Mouse (Mus musculus): ENCODE results near the gene Gm20388. TPM values are rescaled to one million over a fixed set of nuclear protein-coding genes. Genes with fewer than 3 reads are reported as not detected.

Gm20388 gene
- polyA plus RNA-seq, 1 experiment from 2014 or later: 4.4 TPM

GRCm38 (mm10) chr8:120488636-120489131 lies 578.0 kb downstream of the Gm20388 start:
- H3K4me1 ChIP-seq (replicated peaks): peaks cover 80% of the 10 kb centered on the region
- WGBS: 0% methylated on average over 24 of the region's 25 CpGs
- peaks cover 16% of the 10 kb centered on the region for H3K27me3 ChIP-seq
- no peak for ATAC-seq
- no peaks in the 10 kb centered on the region for H3K36me3 ChIP-seq
- peak overlapping the region; percentile 95 for H3K4me2 ChIP-seq (replicated peaks)
- H3K4me3 ChIP-seq (replicated peaks): peak overlapping the region; percentile 92
- peak overlapping the region; percentile 100 for H3K27ac ChIP-seq
- H3K9ac ChIP-seq (replicated peaks): peak overlapping the region; percentile 97
- no peaks in the 10 kb centered on the region for H3K9me3 ChIP-seq

DNA sequence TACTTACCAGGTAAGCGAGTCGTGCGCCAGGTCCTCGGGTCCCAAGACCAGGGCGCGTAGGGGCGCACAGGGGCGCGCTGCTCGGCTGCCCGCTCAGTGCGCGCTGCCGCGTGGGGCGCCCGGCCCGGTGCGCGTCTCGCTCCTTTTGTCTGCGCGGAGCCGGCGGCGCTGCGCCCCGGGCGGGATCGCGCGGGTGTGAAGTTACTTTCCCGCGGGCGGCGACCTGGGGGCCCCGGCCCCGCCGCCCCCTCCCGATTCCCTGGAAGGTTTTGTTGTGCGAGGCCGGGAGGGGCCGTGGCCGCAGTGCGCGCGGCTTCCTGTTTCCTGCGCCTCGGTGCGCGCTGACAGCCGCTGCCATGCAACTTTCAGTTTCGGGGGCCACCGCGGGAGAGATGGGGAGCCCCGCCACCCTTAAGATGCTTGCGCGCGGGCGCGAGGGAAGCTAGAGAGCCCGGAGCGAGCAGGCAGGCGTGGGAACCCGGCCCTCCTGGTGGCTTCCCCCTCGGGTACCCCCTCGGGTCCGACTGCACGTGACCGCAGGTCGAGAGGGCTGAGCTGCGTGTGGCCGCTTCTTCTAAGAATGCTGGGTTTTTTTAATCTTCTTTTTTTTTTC lies 578.6 kb downstream of the Gm20388 start:
- H3K27me3 ChIP-seq: peaks cover 16% of the 10 kb centered on the region
- H3K4me3 ChIP-seq (replicated peaks): peak overlapping the region; percentile 92
- WGBS: 0% methylated on average over 68 of the region's 73 CpGs
- H3K4me2 ChIP-seq (replicated peaks): peak overlapping the region; percentile 95
- H3K9ac ChIP-seq (replicated peaks): peak overlapping the region; percentile 97
- peak overlapping the region; percentile 100 for H3K27ac ChIP-seq
- ATAC-seq: no peak
- H3K9me3 ChIP-seq: no peaks in the 10 kb centered on the region
- H3K36me3 ChIP-seq: no peaks in the 10 kb centered on the region
- H3K4me1 ChIP-seq (replicated peaks): peaks cover 80% of the 10 kb centered on the region

- peaks cover 12% of the 10 kb centered on the region for H3K27me3 ChIP-seq
- H3K9me3 ChIP-seq: no peaks in the 10 kb centered on the region
- H3K36me3 ChIP-seq: no peaks in the 10 kb centered on the region
- 1% methylated on average over 15 of the region's 15 CpGs for WGBS
- H3K4me2 ChIP-seq (replicated peaks): peak overlapping the region; percentile 95
- peaks cover 80% of the 10 kb centered on the region for H3K4me1 ChIP-seq (replicated peaks)
- H3K27ac ChIP-seq: peak overlapping the region; percentile 100
- no peak for ATAC-seq
- H3K4me3 ChIP-seq (replicated peaks): peak overlapping the region; percentile 92
- peak overlapping the region; percentile 97 for H3K9ac ChIP-seq (replicated peaks)
Measured at GRCm38 (mm10) chr8:120489771-120490281, 579.2 kb downstream of the Gm20388 start.

DNA sequence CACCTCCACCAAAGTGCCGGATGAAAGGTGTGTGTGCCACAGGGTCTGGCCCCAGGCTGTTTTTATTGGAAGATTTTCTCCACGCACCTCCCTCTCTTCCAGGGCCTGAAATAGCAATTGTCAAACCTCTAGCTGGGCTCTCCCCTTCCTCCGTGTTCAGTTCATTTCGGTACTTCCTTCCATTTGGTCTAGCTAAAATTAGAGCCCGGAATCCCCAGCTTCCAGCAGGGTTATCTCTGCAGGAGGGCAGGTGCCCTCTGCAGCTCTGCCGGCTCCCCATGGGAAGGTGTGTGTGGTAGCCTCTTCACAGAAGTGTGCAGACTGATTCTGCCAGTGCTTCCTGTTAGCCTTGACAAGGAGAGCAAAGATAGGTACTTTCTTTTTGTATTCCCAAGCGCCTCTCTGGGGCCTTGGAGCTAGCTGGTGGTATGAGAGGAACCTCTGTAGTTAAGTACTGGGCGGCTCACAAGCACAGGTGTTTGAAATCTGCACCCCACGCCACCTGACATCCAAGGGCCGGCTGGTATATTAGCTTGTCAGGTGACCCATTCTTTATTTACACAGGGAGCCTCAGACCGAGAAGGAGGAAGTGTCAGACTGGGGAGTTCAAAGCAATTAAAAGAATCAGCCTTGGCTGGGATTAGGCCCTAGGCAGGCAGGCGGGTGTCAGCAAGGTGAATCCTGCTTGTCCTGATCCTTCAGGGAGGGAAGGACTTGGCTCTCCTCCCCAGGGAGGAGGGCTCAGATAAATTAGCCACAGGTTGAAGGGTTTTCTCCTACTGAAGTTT lies 579.9 kb downstream of the Gm20388 start:
- H3K4me1 ChIP-seq (replicated peaks): peaks cover 80% of the 10 kb centered on the region
- peak overlapping the region; percentile 100 for H3K27ac ChIP-seq
- peaks cover 10% of the 10 kb centered on the region for H3K27me3 ChIP-seq
- no peaks in the 10 kb centered on the region for H3K9me3 ChIP-seq
- H3K4me3 ChIP-seq (replicated peaks): peak overlapping the region; percentile 92
- peak overlapping the region; percentile 95 for H3K4me2 ChIP-seq (replicated peaks)
- whole genome bisulfite sequencing: 9% methylated on average over 12 of the region's 12 CpGs
- no peaks in the 10 kb centered on the region for H3K36me3 ChIP-seq
- H3K9ac ChIP-seq (replicated peaks): peak overlapping the region; percentile 97
- ATAC-seq: no peak

DNA sequence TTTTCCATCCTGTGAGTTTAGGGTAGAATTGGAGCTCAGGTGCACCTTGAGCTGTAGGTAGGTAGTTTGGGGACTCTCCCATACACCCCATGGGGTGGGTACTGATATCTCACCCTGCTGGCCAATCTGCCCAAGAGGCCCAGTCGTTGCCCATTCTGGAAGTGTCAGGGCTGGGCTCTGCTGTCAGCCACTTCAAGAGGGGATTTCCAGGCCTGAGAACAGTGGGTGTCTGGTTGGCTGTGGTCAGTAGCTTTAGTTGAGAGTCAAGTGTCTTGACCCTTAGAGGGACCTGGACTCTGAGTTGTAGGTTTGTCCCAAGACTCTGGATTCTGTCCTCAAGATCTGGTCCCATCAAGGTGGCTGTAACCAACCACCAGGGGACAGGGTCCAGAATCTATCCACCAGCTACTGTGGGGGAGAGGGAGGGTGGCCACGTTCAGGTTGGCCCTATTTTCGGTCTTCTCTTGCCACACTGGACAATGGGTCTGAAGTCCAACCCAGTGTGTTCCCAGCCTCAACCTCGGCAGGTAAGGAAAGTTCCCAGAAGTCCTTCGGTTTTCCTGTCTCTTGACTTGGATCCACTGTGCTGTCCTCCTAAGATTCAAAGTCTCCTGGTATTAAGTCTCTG lies 580.6 kb downstream of the Gm20388 start:
- WGBS: 54% methylated on average over 5 of the region's 5 CpGs
- H3K9ac ChIP-seq (replicated peaks): peak overlapping the region; percentile 97
- H3K27me3 ChIP-seq: peaks cover 10% of the 10 kb centered on the region
- peaks cover 76% of the 10 kb centered on the region for H3K4me1 ChIP-seq (replicated peaks)
- no peak for ATAC-seq
- H3K36me3 ChIP-seq: no peaks in the 10 kb centered on the region
- H3K9me3 ChIP-seq: no peaks in the 10 kb centered on the region
- no peak overlapping the region for H3K27ac ChIP-seq
- H3K4me3 ChIP-seq (replicated peaks): peak overlapping the region; percentile 92
- peak overlapping the region; percentile 95 for H3K4me2 ChIP-seq (replicated peaks)

DNA sequence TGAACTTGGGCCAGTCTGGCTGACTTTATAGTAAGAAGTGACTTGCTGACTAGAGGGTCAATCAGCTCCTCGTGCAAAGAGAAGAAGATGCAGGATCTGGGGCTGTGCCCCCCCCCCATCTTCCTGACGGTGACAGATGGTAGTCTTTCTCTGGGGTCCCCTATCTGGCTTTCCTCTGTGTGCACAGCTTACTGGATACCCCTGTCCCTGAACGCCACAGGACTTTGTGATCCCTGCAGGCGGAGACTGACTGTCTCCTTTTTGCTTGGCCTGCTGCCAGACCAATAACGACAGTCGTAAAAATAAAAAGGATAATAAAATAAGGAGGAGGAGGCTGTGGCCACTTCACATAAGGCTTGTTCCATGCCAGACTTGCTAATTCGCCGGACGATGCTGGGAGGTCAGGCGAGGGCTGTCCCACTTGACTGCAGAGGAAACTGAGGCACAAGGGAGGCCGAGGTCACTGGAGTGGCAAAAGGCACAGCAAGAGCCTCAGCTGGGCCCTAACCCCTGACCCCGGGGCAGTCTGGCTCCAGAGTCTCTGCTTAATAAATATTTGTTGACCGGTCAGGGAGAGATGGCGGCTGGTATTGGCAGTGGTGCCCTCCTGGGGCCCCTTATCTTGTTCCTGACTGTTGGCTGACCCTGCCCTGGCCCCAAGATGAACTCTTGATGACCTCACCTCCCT lies 581.7 kb downstream of the Gm20388 start:
- WGBS: 36% methylated on average over 14 of the region's 14 CpGs
- peak overlapping the region; percentile 92 for H3K4me3 ChIP-seq (replicated peaks)
- H3K27ac ChIP-seq: peak overlapping the region; percentile 36; the same call in 1 of the 2 replicates
- no peaks in the 10 kb centered on the region for H3K9me3 ChIP-seq
- ATAC-seq: no peak
- peaks cover 76% of the 10 kb centered on the region for H3K4me1 ChIP-seq (replicated peaks)
- no peaks in the 10 kb centered on the region for H3K36me3 ChIP-seq
- peak overlapping the region; percentile 95 for H3K4me2 ChIP-seq (replicated peaks)
- peak overlapping the region; percentile 61 for H3K9ac ChIP-seq (replicated peaks)
- H3K27me3 ChIP-seq: peaks cover 10% of the 10 kb centered on the region

- peaks cover 80% of the 10 kb centered on the region for H3K4me1 ChIP-seq (replicated peaks)
- H3K9me3 ChIP-seq: no peaks in the 10 kb centered on the region
- H3K4me2 ChIP-seq (replicated peaks): peak overlapping the region; percentile 95
- peak overlapping the region; percentile 61 for H3K9ac ChIP-seq (replicated peaks)
- 44% methylated on average over 4 of the region's 4 CpGs for WGBS
- no peak for ATAC-seq
- peak overlapping the region; percentile 73; the same call in 1 of the 2 replicates for H3K27ac ChIP-seq
- peaks cover 10% of the 10 kb centered on the region for H3K27me3 ChIP-seq
- peak overlapping the region; percentile 92 for H3K4me3 ChIP-seq (replicated peaks)
- no peaks in the 10 kb centered on the region for H3K36me3 ChIP-seq
Measured at GRCm38 (mm10) chr8:120492881-120493220, 582.2 kb downstream of the Gm20388 start.

- peak overlapping the region; percentile 92 for H3K4me3 ChIP-seq (replicated peaks)
- H3K4me1 ChIP-seq (replicated peaks): peaks cover 89% of the 10 kb centered on the region
- H3K27me3 ChIP-seq: peaks cover 10% of the 10 kb centered on the region
- H3K9ac ChIP-seq (replicated peaks): peak overlapping the region; percentile 61
- peak overlapping the region; percentile 95 for H3K4me2 ChIP-seq (replicated peaks)
- H3K9me3 ChIP-seq: no peaks in the 10 kb centered on the region
- 54% methylated on average over 16 of the region's 16 CpGs for WGBS
- H3K27ac ChIP-seq: peak overlapping the region; percentile 73
- H3K36me3 ChIP-seq: no peaks in the 10 kb centered on the region
- no peak for ATAC-seq
Measured at GRCm38 (mm10) chr8:120493508-120494464, 583.1 kb downstream of the Gm20388 start.

- peak overlapping the region; percentile 73 for H3K27ac ChIP-seq
- no peaks in the 10 kb centered on the region for H3K36me3 ChIP-seq
- H3K4me3 ChIP-seq (replicated peaks): peak overlapping the region; percentile 26
- ATAC-seq: no peak
- H3K27me3 ChIP-seq: peaks cover 10% of the 10 kb centered on the region
- H3K4me1 ChIP-seq (replicated peaks): peaks cover 96% of the 10 kb centered on the region
- WGBS: 36% methylated on average over 15 of the region's 15 CpGs
- H3K9me3 ChIP-seq: no peaks in the 10 kb centered on the region
- H3K9ac ChIP-seq (replicated peaks): peak overlapping the region; percentile 60
- peak overlapping the region; percentile 95 for H3K4me2 ChIP-seq (replicated peaks)
Measured at GRCm38 (mm10) chr8:120494903-120495302, 584.3 kb downstream of the Gm20388 start.

DNA sequence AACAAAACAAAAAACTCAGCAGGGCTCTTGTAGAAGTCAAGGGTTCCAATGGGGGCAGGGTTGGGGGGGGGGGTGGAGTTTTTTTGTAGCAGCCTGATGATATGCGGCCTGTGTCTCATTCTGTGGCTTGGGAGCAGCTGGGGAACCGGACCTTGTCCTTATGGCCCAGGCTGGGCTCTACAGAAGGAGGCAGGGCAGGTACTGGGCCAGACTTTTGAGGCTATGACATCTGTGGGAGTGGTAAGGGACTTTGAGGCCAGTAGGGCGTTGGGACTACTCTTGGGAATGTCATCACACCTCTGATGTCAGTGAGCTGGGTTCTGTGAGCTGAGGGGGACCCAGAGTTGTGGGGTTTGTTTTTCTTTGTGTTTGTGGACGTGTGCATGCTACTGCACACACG lies 584.8 kb downstream of the Gm20388 start:
- H3K4me3 ChIP-seq (replicated peaks): no peak overlapping the region
- H3K9me3 ChIP-seq: no peaks in the 10 kb centered on the region
- ATAC-seq: no peak
- peaks cover 10% of the 10 kb centered on the region for H3K27me3 ChIP-seq
- WGBS: 61% methylated on average over 5 of the region's 5 CpGs
- no peaks in the 10 kb centered on the region for H3K36me3 ChIP-seq
- peaks cover 96% of the 10 kb centered on the region for H3K4me1 ChIP-seq (replicated peaks)
- H3K9ac ChIP-seq (replicated peaks): no peak overlapping the region
- peak overlapping the region; percentile 95 for H3K4me2 ChIP-seq (replicated peaks)
- H3K27ac ChIP-seq: no peak overlapping the region

Data from midbrain, embryonic 13.5 days (tissue).